Mouse (Mus musculus) liver, adult 2 months (tissue): ENCODE data around the gene Usp17lb.

Source experiments
- CTCF ChIP-seq: fragments of 200-500 bp; IDR thresholded peaks from 2 replicates; pipeline ENCODE4 v1.5.1; 2011; ENCODE audit warnings: low read depth, low read length, control low read depth
- POLR2A ChIP-seq: fragments of 200-500 bp; IDR thresholded peaks from 2 replicates; pipeline ENCODE4 v1.6.1; 2011; ENCODE audit warnings: low read length, control low read depth; ENCODE audit not compliant: insufficient read depth; ENCODE audit errors: extremely low read depth

DNA sequence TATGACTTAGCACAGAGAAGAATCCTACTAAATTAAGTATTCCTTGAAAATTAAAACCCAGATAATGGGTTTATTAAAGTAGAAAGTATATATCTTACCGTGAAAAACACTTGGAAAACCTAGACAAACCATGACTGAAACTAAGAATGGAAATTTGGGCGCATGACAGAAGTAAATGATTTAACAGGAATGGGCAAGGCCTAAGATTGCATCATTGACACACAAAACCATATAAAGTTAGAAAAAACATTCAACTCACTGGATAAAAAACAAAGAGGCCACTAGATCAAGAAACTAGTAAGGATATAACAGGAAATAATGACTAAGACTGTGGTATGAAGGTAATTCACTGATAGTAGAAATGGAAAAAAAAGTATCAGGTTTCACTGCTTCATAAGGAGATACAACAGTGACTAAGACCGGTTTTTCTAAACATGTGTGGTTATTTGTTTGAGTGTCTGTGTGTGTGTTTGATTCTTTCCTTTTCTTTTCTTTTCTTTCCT is 12.9 kb upstream of the Usp17lb start:
- TF ChIP-seq CTCF (no peak), POLR2A (no peak)
